Mouse (Mus musculus): ENCODE measurements at regions not wholly inside any gene's neighbourhood (a gene's known extent, or its start where the extent isn't known, plus 50 kb on each side); places are given as distances from the start of the nearest gene placed in this dataset.

DNA sequence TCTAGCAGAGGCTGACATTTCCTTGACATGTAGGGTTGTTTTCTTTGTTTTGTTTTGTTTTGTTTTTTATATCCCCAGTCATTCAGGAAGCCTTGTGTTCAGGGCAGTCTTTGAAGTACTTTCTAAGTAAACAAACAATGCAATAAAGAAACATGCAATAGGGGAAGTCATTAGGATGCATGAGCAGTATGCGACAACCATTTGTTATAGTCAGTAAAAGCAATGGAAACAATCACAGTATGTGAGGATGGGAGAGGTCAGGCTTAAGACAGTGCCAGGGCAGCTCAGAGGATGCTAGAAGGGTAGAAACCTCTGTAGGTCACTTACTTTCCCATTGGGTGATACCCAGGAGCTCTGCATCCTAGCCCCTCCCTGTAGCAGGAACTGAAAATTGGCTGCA, 87.9 kb downstream of the Kcnk1 start:
- TF ChIP-seq CTCF (IDR thresholded peaks at IDR 0.05; ENCODE audit: low read depth) = no peak
- no peak for TF ChIP-seq EP300 (optimal IDR thresholded peaks at IDR 0.05)

All from stomach, postnatal 0 days (tissue).